Mouse (Mus musculus): ENCODE results near the gene Ift140. TPM values are rescaled to one million over a fixed set of nuclear protein-coding genes. Genes with fewer than 3 reads are reported as not detected.
"Not testable (repeated sequence)": the region's sequence is repeated elsewhere in the genome, so short reads cannot be mapped to it uniquely, and the experiment has no call there.

The Ift140 gene
- polyA plus RNA-seq, 1 experiment from 2014 or later: 18.6 TPM

- not testable (repeated sequence) for H3K4me2 ChIP-seq; H3K36me3 ChIP-seq; H3K4me3 ChIP-seq (replicated peaks); H3K9ac ChIP-seq (replicated peaks); H3K4me1 ChIP-seq; H3K9me3 ChIP-seq (replicated peaks); ATAC-seq (ENCODE audit: low FRiP score); H3K27ac ChIP-seq (replicated peaks)
- 80% methylated on average over 3 of the region's 3 CpGs for WGBS
- H3K27me3 ChIP-seq (replicated peaks): peaks cover 17% of the 10 kb centered on the region; the same call in 1 of the 2 replicates
Observed at GRCm38 (mm10) chr17:25125442-25126060, 109.7 kb downstream of the Ift140 start.

- H3K4me1 ChIP-seq: no peaks in the 10 kb centered on the region
- WGBS: 52% methylated on average over 8 of the region's 8 CpGs
Observed at GRCm38 (mm10) chr17:25127079-25127478, 111.2 kb downstream of the Ift140 start.

GRCm38 (mm10) chr17:25127681-25128080, 111.8 kb downstream of the Ift140 start:
- ATAC-seq (ENCODE audit: low FRiP score): no peak
- Histone ChIP-seq H3K9me3 (replicated peaks) (no peaks in the 10 kb centered on the region), H3K36me3 (no peaks in the 10 kb centered on the region), H3K4me3 (replicated peaks) (no peak overlapping the region), H3K4me1 (no peaks in the 10 kb centered on the region), H3K9ac (replicated peaks) (no peak overlapping the region), H3K27me3 (replicated peaks) (peaks cover 3% of the 10 kb centered on the region; the same call in 1 of the 2 replicates), H3K27ac (replicated peaks) (no peak overlapping the region), H3K4me2 (no peak overlapping the region)
- WGBS: 79% methylated on average over 9 of the region's 9 CpGs

More at GRCm38 (mm10) chr17:25127079-25127478, 111.2 kb downstream of the Ift140 start:
- H3K9ac ChIP-seq (replicated peaks): no peak overlapping the region
- no peak overlapping the region for H3K27ac ChIP-seq (replicated peaks)
- H3K4me3 ChIP-seq (replicated peaks): no peak overlapping the region
- peaks cover 9% of the 10 kb centered on the region; the same call in 1 of the 2 replicates for H3K27me3 ChIP-seq (replicated peaks)
- no peaks in the 10 kb centered on the region for H3K36me3 ChIP-seq
- ATAC-seq (ENCODE audit: low FRiP score): no peak
- H3K4me2 ChIP-seq: no peak overlapping the region
- no peaks in the 10 kb centered on the region for H3K9me3 ChIP-seq (replicated peaks)

GRCm38 (mm10) chr17:25130060-25130459, 114.2 kb downstream of the Ift140 start:
- no peaks in the 10 kb centered on the region for H3K27me3 ChIP-seq (replicated peaks)
- WGBS: 97% methylated on average over 1 of the region's 1 CpGs
- ATAC-seq (ENCODE audit: low FRiP score): no peak
- no peak overlapping the region for H3K4me3 ChIP-seq (replicated peaks)
- H3K9ac ChIP-seq (replicated peaks): no peak overlapping the region
- H3K4me1 ChIP-seq: peaks cover 16% of the 10 kb centered on the region
- no peaks in the 10 kb centered on the region for H3K9me3 ChIP-seq (replicated peaks)
- H3K4me2 ChIP-seq: no peak overlapping the region
- no peak overlapping the region for H3K27ac ChIP-seq (replicated peaks)
- no peaks in the 10 kb centered on the region for H3K36me3 ChIP-seq

- peak; percentile 94 for ATAC-seq (ENCODE audit: low FRiP score)
- under 1% methylated on average over 40 of the region's 40 CpGs for WGBS
- H3K4me2 ChIP-seq: peak within 1 kb of the TSS; percentile 77
- no peaks in the 10 kb centered on the region for H3K36me3 ChIP-seq
- H3K27ac ChIP-seq (replicated peaks): peak within 1 kb of the TSS; percentile 69; the same call in 1 of the 2 replicates
- no peaks in the 10 kb centered on the region for H3K9me3 ChIP-seq (replicated peaks)
- peak within 1 kb of the TSS; percentile 84 for H3K4me3 ChIP-seq (replicated peaks)
- H3K9ac ChIP-seq (replicated peaks): peak within 1 kb of the TSS; percentile 75
- peaks cover 31% of the 10 kb centered on the region for H3K4me1 ChIP-seq
- no peaks in the 10 kb centered on the region for H3K27me3 ChIP-seq (replicated peaks)
Observed at GRCm38 (mm10) chr17:25133275-25133698, 117.4 kb downstream of the Ift140 start, which contains the start of gene Clcn7. TSS of gene Clcn7 (plus strand) at chr17:25133391.

- Histone ChIP-seq H3K9ac (replicated peaks) (0 out of 2 replicates have a peak overlapping the region, but pooled peaks have one; percentile 10), H3K9me3 (replicated peaks) (no peaks in the 10 kb centered on the region), H3K4me2 (no peak overlapping the region), H3K27me3 (replicated peaks) (no peaks in the 10 kb centered on the region), H3K4me3 (replicated peaks) (no peak overlapping the region), H3K27ac (replicated peaks) (no peak overlapping the region), H3K4me1 (peaks cover 37% of the 10 kb centered on the region), H3K36me3 (no peaks in the 10 kb centered on the region)
- 92% methylated on average over 6 of the region's 6 CpGs for WGBS
- ATAC-seq (ENCODE audit: low FRiP score): no peak
Observed at GRCm38 (mm10) chr17:25135622-25136021, 119.7 kb downstream of the Ift140 start.

- Histone ChIP-seq H3K4me1 (peaks cover 30% of the 10 kb centered on the region), H3K9me3 (replicated peaks) (no peaks in the 10 kb centered on the region), H3K4me2 (no peak overlapping the region), H3K4me3 (replicated peaks) (no peak overlapping the region), H3K27ac (replicated peaks) (no peak overlapping the region), H3K27me3 (replicated peaks) (no peaks in the 10 kb centered on the region), H3K36me3 (0 out of 2 replicates have a peak, but pooled peaks cover 3% of the 10 kb centered on the region), H3K9ac (replicated peaks) (no peak overlapping the region)
- 86% methylated on average over 1 of the region's 1 CpGs for WGBS
- ATAC-seq (ENCODE audit: low FRiP score): no peak
Observed at GRCm38 (mm10) chr17:25138803-25139202, 122.9 kb downstream of the Ift140 start.

GRCm38 (mm10) chr17:25139960-25140359, 124.1 kb downstream of the Ift140 start:
- Histone ChIP-seq H3K27me3 (replicated peaks) (no peaks in the 10 kb centered on the region), H3K36me3 (0 out of 2 replicates have a peak, but pooled peaks cover 9% of the 10 kb centered on the region), H3K4me2 (no peak overlapping the region), H3K4me1 (peaks cover 20% of the 10 kb centered on the region), H3K9ac (replicated peaks) (no peak overlapping the region), H3K27ac (replicated peaks) (no peak overlapping the region), H3K9me3 (replicated peaks) (no peaks in the 10 kb centered on the region), H3K4me3 (replicated peaks) (no peak overlapping the region)
- no peak for ATAC-seq (ENCODE audit: low FRiP score)
- WGBS: 72% methylated on average over 4 of the region's 4 CpGs

Other genes starting within 250 kb of the Ift140 start
- not detected in 2 replicates for gene Meiob, start 211.8 kb upstream of the Ift140 start, polyA plus RNA-seq (2015; fragmentation: Nextera tagmentation; extraction: Ambion mirVana)
- 74.7 and 78.9 TPM in 2 replicates for gene Hagh, start 175.9 kb upstream of the Ift140 start, polyA plus RNA-seq (2015; fragmentation: Nextera tagmentation; extraction: Ambion mirVana)
- gene Fahd1, start 165.7 kb upstream of the Ift140 start, polyA plus RNA-seq (2015; fragmentation: Nextera tagmentation; extraction: Ambion mirVana): 26.0 and 26.4 TPM in 2 replicates
- 0.06 and 0.78 TPM in 2 replicates for gene Igfals, start 150.1 kb upstream of the Ift140 start, polyA plus RNA-seq (2015; fragmentation: Nextera tagmentation; extraction: Ambion mirVana)
- 63.2 and 68.9 TPM in 2 replicates for gene Nubp2, start 129.7 kb upstream of the Ift140 start, polyA plus RNA-seq (2015; fragmentation: Nextera tagmentation; extraction: Ambion mirVana)
- gene Spsb3, start 129.4 kb upstream of the Ift140 start, polyA plus RNA-seq (2015; fragmentation: Nextera tagmentation; extraction: Ambion mirVana): 77.6 and 84.2 TPM in 2 replicates
- 27.9 and 31.3 TPM in 2 replicates for gene Eme2, start 121.0 kb upstream of the Ift140 start, polyA plus RNA-seq (2015; fragmentation: Nextera tagmentation; extraction: Ambion mirVana)
- 89.0 and 89.5 TPM in 2 replicates for gene Mrps34, start 121.0 kb upstream of the Ift140 start, polyA plus RNA-seq (2015; fragmentation: Nextera tagmentation; extraction: Ambion mirVana)
- gene Nme3, start 119.6 kb upstream of the Ift140 start, polyA plus RNA-seq (2015; fragmentation: Nextera tagmentation; extraction: Ambion mirVana): 92.9 and 105 TPM in 2 replicates
- 82.3 and 87.2 TPM in 2 replicates for gene Mapk8ip3, start 79.1 kb upstream of the Ift140 start, polyA plus RNA-seq (2015; fragmentation: Nextera tagmentation; extraction: Ambion mirVana)
- gene Jpt2, start 55.4 kb upstream of the Ift140 start, polyA plus RNA-seq (2015; fragmentation: Nextera tagmentation; extraction: Ambion mirVana): 81.4 and 102 TPM in 2 replicates
- 5.3 and 5.5 TPM in 2 replicates for gene Cramp1l, start 297 bp upstream of the Ift140 start, polyA plus RNA-seq (2015; fragmentation: Nextera tagmentation; extraction: Ambion mirVana)
- 11.4 and 13.3 TPM in 2 replicates for gene Tmem204, start 67.5 kb downstream of the Ift140 start, polyA plus RNA-seq (2015; fragmentation: Nextera tagmentation; extraction: Ambion mirVana)
- gene Telo2, start 99.9 kb downstream of the Ift140 start, polyA plus RNA-seq (2015; fragmentation: Nextera tagmentation; extraction: Ambion mirVana): 56.5 and 57.6 TPM in 2 replicates
- 0.13 TPM in 1 of 2 replicates, not detected in the other for gene Ptx4, start 104.7 kb downstream of the Ift140 start, polyA plus RNA-seq (2015; fragmentation: Nextera tagmentation; extraction: Ambion mirVana)
- gene Clcn7, start 117.3 kb downstream of the Ift140 start, polyA plus RNA-seq (2015; fragmentation: Nextera tagmentation; extraction: Ambion mirVana): 25.1 and 28.7 TPM in 2 replicates
- not detected in 2 replicates for gene Ccdc154, start 146.4 kb downstream of the Ift140 start, polyA plus RNA-seq (2015; fragmentation: Nextera tagmentation; extraction: Ambion mirVana)
- not detected in 2 replicates for gene Gm38655, start 159.4 kb downstream of the Ift140 start, polyA plus RNA-seq (2015; fragmentation: Nextera tagmentation; extraction: Ambion mirVana)
- gene BC003965, start 168.5 kb downstream of the Ift140 start, polyA plus RNA-seq (2015; fragmentation: Nextera tagmentation; extraction: Ambion mirVana): 31.5 and 31.7 TPM in 2 replicates
- 14.1 and 14.8 TPM in 2 replicates for gene Unkl, start 172.3 kb downstream of the Ift140 start, polyA plus RNA-seq (2015; fragmentation: Nextera tagmentation; extraction: Ambion mirVana)
- 99.6 and 110 TPM in 2 replicates for gene Gnptg, start 224.0 kb downstream of the Ift140 start, polyA plus RNA-seq (2015; fragmentation: Nextera tagmentation; extraction: Ambion mirVana)
- gene Tsr3, start 224.1 kb downstream of the Ift140 start, polyA plus RNA-seq (2015; fragmentation: Nextera tagmentation; extraction: Ambion mirVana): 57.8 and 60.2 TPM in 2 replicates
- 9.9 and 10.3 TPM in 2 replicates for gene Baiap3, start 240.3 kb downstream of the Ift140 start, polyA plus RNA-seq (2015; fragmentation: Nextera tagmentation; extraction: Ambion mirVana)